Mouse (Mus musculus): ENCODE results near the gene Trim37. TPM values are rescaled to one million over a fixed set of nuclear protein-coding genes. Genes with fewer than 3 reads are reported as not detected.

Trim37 gene
- total RNA-seq, 2 experiments from 2014 or later = 14.2 to 14.9 TPM

DNA sequence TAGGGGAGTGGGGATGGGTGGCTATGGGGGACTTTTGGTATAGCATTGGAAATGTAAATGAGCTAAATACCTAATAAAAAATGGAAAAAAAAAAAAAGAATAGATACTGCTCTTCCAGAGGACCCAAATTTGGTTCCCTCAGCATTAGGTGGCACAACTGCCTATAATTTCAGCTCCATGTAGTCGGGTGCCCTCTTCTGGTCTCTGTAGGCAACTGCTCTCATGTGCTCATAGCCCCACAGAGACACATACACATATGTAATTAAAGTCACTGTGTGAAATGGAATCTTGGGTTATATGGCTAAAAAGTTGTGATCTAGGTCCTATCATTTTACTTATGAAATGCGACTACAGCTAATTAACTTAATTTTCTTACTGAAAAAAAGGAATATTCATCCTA is 141.9 kb downstream of the Trim37 start:
- DNase-seq (ENCODE audit: low spot score in 2 of 2) = no peak

Small RNA genes within 50 kb of the gene (microRNA-seq; reads per million reads assigned to microRNA genes)
- gene Mir301 (ENCODE audit: borderline number of aligned reads in 2 of 2) = 25.1 to 369 reads per million in 2 experiments

Other genes starting within 250 kb of the Trim37 start
- 10 to 100 TPM; 12.8 to 31.2 TPM for gene Ypel2, start 133.4 kb upstream of the Trim37 start, total RNA-seq (2021)
- gene Gdpd1, start 53.0 kb upstream of the Trim37 start, total RNA-seq (2021) = 1 to 10 TPM; 3.7 to 6.3 TPM
- 10 to 100 TPM; 15.2 to 23.4 TPM for gene Smg8, start 40.3 kb upstream of the Trim37 start, total RNA-seq (2021)
- under 1 TPM; 0.46 to 0.58 TPM for gene Prr11, start 18.4 kb upstream of the Trim37 start, total RNA-seq (2021)
- 1 to 10 TPM; 6.0 to 6.2 TPM for gene Ska2, start 17.8 kb upstream of the Trim37 start, total RNA-seq (2021)
- 10 to 100 TPM; 13.1 to 24.4 TPM for gene Ppm1e, start 231.9 kb downstream of the Trim37 start, total RNA-seq (2021)